Mouse (Mus musculus): ENCODE data around the gene Uba52. TPM values are rescaled to one million over a fixed set of nuclear protein-coding genes. Genes with fewer than 3 reads are reported as not detected.

Uba52 gene
- total and polyA plus RNA-seq, 2 experiments from 2014 or later, result 402 to 736 TPM

- Histone ChIP-seq H3K36me3 (ENCODE audit: insufficient read depth, low read length) (peaks cover 11% of the 10 kb centered on the region; the same call in 1 of the 2 replicates), H3K4me1 (ENCODE audit: insufficient read depth, low read length) (peaks cover 14% of the 10 kb centered on the region; the same call in 1 of the 2 replicates), H3K4me3 (ENCODE audit: low read depth, low read length) (peak within 1 kb of the TSS; percentile 63), H3K4me2 (ENCODE audit: low read depth, low read length, poor library complexity, severe bottlenecking) (peak within 1 kb of the TSS; percentile 69), H3K27me3 (ENCODE audit: insufficient read depth, low read length) (peaks cover 41% of the 10 kb centered on the region), H3K9me3 (ENCODE audit: low read length) (no peaks in the 10 kb centered on the region), H3K9ac (replicated peaks; ENCODE audit: low read length, poor library complexity, severe bottlenecking) (peak within 1 kb of the TSS; percentile 89), H3K27ac (ENCODE audit: low read depth, low read length) (peak within 1 kb of the TSS; percentile 52)
- DNase-seq (ENCODE audit: low spot score), result peak; percentile 59
- WGBS, result 3% methylated on average over 28 of the region's 33 CpGs
- ATAC-seq (ENCODE audit: low FRiP score), result peak; percentile 72
- no peak for TF ChIP-seq CTCF (IDR thresholded peaks at IDR 0.05)
These were observed 23.6 kb downstream of the Uba52 start, which contains the start of gene Tmem59l for GRCm38 (mm10) chr8:70486941-70487520. Gene Tmem59l, minus strand, starts transcription at chr8:70487358.

- Histone ChIP-seq H3K27me3 (ENCODE audit: insufficient read depth, low read length) (peaks cover 33% of the 10 kb centered on the region), H3K4me2 (ENCODE audit: low read depth, low read length, poor library complexity, severe bottlenecking) (peak overlapping the region; percentile 69), H3K9ac (replicated peaks; ENCODE audit: low read length, poor library complexity, severe bottlenecking) (peak overlapping the region; percentile 89), H3K9me3 (ENCODE audit: low read length) (no peaks in the 10 kb centered on the region), H3K36me3 (ENCODE audit: insufficient read depth, low read length) (peaks cover 11% of the 10 kb centered on the region; the same call in 1 of the 2 replicates), H3K4me1 (ENCODE audit: insufficient read depth, low read length) (peaks cover 14% of the 10 kb centered on the region; the same call in 1 of the 2 replicates), H3K27ac (ENCODE audit: low read depth, low read length) (no peak overlapping the region), H3K4me3 (ENCODE audit: low read depth, low read length) (peak overlapping the region; percentile 63)
- WGBS, result 43% methylated on average over 7 of the region's 7 CpGs
- TF ChIP-seq CTCF (IDR thresholded peaks at IDR 0.05), result no peak
- no peak; the same call in 1 of the 2 replicates for ATAC-seq (ENCODE audit: low FRiP score)
- no peak for DNase-seq (ENCODE audit: low spot score)
These were observed 24.4 kb downstream of the Uba52 start for GRCm38 (mm10) chr8:70486191-70486681.

GRCm38 (mm10) chr8:70482943-70483342 is 27.7 kb downstream of the Uba52 start:
- Histone ChIP-seq H3K9me3 (ENCODE audit: low read length) (no peaks in the 10 kb centered on the region), H3K4me2 (ENCODE audit: low read depth, low read length, poor library complexity, severe bottlenecking) (no peak overlapping the region), H3K27ac (ENCODE audit: low read depth, low read length) (no peak overlapping the region), H3K36me3 (ENCODE audit: insufficient read depth, low read length) (peaks cover 11% of the 10 kb centered on the region; the same call in 1 of the 2 replicates), H3K4me3 (ENCODE audit: low read depth, low read length) (no peak overlapping the region), H3K4me1 (ENCODE audit: insufficient read depth, low read length) (peaks cover 8% of the 10 kb centered on the region; the same call in 1 of the 2 replicates), H3K9ac (replicated peaks; ENCODE audit: low read length, poor library complexity, severe bottlenecking) (no peak overlapping the region), H3K27me3 (ENCODE audit: insufficient read depth, low read length) (peaks cover under 1% of the 10 kb centered on the region; the same call in 1 of the 2 replicates)
- WGBS, result 68% methylated on average over 2 of the region's 2 CpGs
- ATAC-seq (ENCODE audit: low FRiP score), result no peak
- DNase-seq (ENCODE audit: low spot score), result no peak
- no peak for TF ChIP-seq CTCF (IDR thresholded peaks at IDR 0.05)

- 79% methylated on average over 3 of the region's 3 CpGs for WGBS
- no peak overlapping the region for H3K9ac ChIP-seq (replicated peaks; ENCODE audit: low read length, poor library complexity, severe bottlenecking)
- ATAC-seq (ENCODE audit: low FRiP score), result no peak
These were observed 28.7 kb downstream of the Uba52 start for GRCm38 (mm10) chr8:70481908-70482307.

DNA sequence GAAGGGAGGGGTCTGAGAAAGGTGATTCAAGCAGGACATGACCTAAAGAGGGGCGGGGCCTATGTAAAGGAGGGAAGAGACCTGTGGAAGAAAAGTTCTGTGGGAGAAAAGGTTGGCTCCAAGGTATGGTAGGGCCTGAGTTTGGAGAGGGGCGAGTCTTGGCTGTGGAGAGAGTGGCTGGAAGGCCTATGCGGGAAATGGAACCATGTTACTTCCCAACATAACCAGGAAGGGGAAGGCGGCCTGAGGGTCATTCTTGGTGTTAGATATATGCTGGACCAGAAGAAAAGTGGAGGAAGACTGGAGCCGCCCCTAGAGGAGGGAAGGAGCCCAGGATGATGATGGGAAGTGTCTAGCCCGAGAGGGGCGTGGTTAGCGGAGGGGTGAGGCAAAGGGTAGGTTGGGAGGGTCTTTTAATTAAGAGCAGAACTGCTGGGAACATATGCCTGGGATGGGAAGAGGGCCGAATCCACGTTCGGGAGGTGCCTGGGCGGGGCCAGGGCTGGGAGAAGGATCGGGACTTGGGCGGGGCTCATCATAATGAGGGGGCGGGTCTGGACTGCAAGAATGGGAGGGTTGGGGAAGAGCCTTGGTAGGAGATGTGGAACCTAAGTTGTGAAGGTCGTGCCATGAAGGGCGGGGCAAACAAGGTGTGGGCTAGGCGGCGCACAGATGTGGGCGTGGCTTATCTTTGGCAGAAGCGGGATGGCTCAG is 33.2 kb downstream of the Uba52 start:
- 6% methylated on average over 21 of the region's 21 CpGs for WGBS
- TF ChIP-seq CTCF (IDR thresholded peaks at IDR 0.05), result no peak
- Histone ChIP-seq H3K36me3 (ENCODE audit: insufficient read depth, low read length) (no peaks in the 10 kb centered on the region), H3K4me1 (ENCODE audit: insufficient read depth, low read length) (peaks cover 14% of the 10 kb centered on the region; the same call in 1 of the 2 replicates), H3K4me2 (ENCODE audit: low read depth, low read length, poor library complexity, severe bottlenecking) (peak overlapping the region; percentile 72), H3K9me3 (ENCODE audit: low read length) (no peaks in the 10 kb centered on the region), H3K27me3 (ENCODE audit: insufficient read depth, low read length) (no peaks in the 10 kb centered on the region), H3K4me3 (ENCODE audit: low read depth, low read length) (peak overlapping the region; percentile 75), H3K27ac (ENCODE audit: low read depth, low read length) (no peak overlapping the region), H3K9ac (replicated peaks; ENCODE audit: low read length, poor library complexity, severe bottlenecking) (peak overlapping the region; percentile 81)
- peak; percentile 42 for ATAC-seq (ENCODE audit: low FRiP score)
- DNase-seq (ENCODE audit: low spot score), result no peak

More at GRCm38 (mm10) chr8:70481908-70482307, 28.7 kb downstream of the Uba52 start:
- H3K9me3 ChIP-seq (ENCODE audit: low read length), result no peaks in the 10 kb centered on the region
- TF ChIP-seq CTCF (IDR thresholded peaks at IDR 0.05), result 0 out of 2 replicates have a peak, but pooled peaks have one; percentile 5
- no peak overlapping the region for H3K4me3 ChIP-seq (ENCODE audit: low read depth, low read length)
- H3K4me1 ChIP-seq (ENCODE audit: insufficient read depth, low read length), result peaks cover 11% of the 10 kb centered on the region
- H3K4me2 ChIP-seq (ENCODE audit: low read depth, low read length, poor library complexity, severe bottlenecking), result no peak overlapping the region
- DNase-seq (ENCODE audit: low spot score), result no peak
- peaks cover 11% of the 10 kb centered on the region; the same call in 1 of the 2 replicates for H3K36me3 ChIP-seq (ENCODE audit: insufficient read depth, low read length)
- H3K27ac ChIP-seq (ENCODE audit: low read depth, low read length), result no peak overlapping the region
- no peaks in the 10 kb centered on the region for H3K27me3 ChIP-seq (ENCODE audit: insufficient read depth, low read length)
